Mouse (Mus musculus): ENCODE measurements around the gene AI481877. TPM values are rescaled to one million over a fixed set of nuclear protein-coding genes. Genes with fewer than 3 reads are reported as not detected.
A peak's percentile ranks its signal among the peaks of the same experiment; 100 is the strongest.

AI481877 gene
- polyA plus RNA-seq, 1 experiment from 2014 or later, result 0.05 TPM

GRCm38 (mm10) chr4:59043074-59043473, 95.7 kb downstream of the AI481877 start:
- H3K9ac ChIP-seq (ENCODE audit: low read depth, low read length), result no peak overlapping the region
- H3K4me1 ChIP-seq (ENCODE audit: control insufficient read depth, insufficient read depth, low read depth, low read length), result no peaks in the 10 kb centered on the region
- no peak overlapping the region for H3K4me3 ChIP-seq (ENCODE audit: low read length)
- no peak overlapping the region for H3K4me2 ChIP-seq (ENCODE audit: low read length)
- peaks cover 16% of the 10 kb centered on the region for H3K36me3 ChIP-seq (ENCODE audit: control insufficient read depth, insufficient read depth, low read length)
- 94% methylated on average over 5 of the region's 5 CpGs for WGBS
- no peak overlapping the region for H3K27ac ChIP-seq (ENCODE audit: low read depth, low read length)
- no peaks in the 10 kb centered on the region for H3K27me3 ChIP-seq (replicated peaks; ENCODE audit: control insufficient read depth, insufficient read depth, low read length)
- no peak for ATAC-seq
- no peaks in the 10 kb centered on the region for H3K9me3 ChIP-seq (ENCODE audit: control insufficient read depth, low read length)

- Histone ChIP-seq H3K27me3 (replicated peaks; ENCODE audit: control insufficient read depth, insufficient read depth, low read length) (no peaks in the 10 kb centered on the region), H3K9ac (ENCODE audit: low read depth, low read length) (no peak overlapping the region), H3K9me3 (ENCODE audit: control insufficient read depth, low read length) (no peaks in the 10 kb centered on the region), H3K4me2 (ENCODE audit: low read length) (no peak overlapping the region), H3K27ac (ENCODE audit: low read depth, low read length) (no peak overlapping the region), H3K4me3 (ENCODE audit: low read length) (no peak overlapping the region), H3K4me1 (ENCODE audit: control insufficient read depth, insufficient read depth, low read depth, low read length) (peaks cover 5% of the 10 kb centered on the region), H3K36me3 (ENCODE audit: control insufficient read depth, insufficient read depth, low read length) (peaks cover 16% of the 10 kb centered on the region)
- 90% methylated on average over 11 of the region's 11 CpGs for WGBS
- no peak for ATAC-seq
Measured at GRCm38 (mm10) chr4:59040397-59041287, 98.1 kb downstream of the AI481877 start.

- H3K9ac ChIP-seq (ENCODE audit: low read depth, low read length), result no peak overlapping the region
- no peaks in the 10 kb centered on the region for H3K9me3 ChIP-seq (ENCODE audit: control insufficient read depth, low read length)
- H3K4me2 ChIP-seq (ENCODE audit: low read length), result no peak overlapping the region
- H3K27me3 ChIP-seq (replicated peaks; ENCODE audit: control insufficient read depth, insufficient read depth, low read length), result no peaks in the 10 kb centered on the region
- no peak for ATAC-seq
- H3K4me3 ChIP-seq (ENCODE audit: low read length), result no peak overlapping the region
- 78% methylated on average over 3 of the region's 3 CpGs for WGBS
- peaks cover 13% of the 10 kb centered on the region for H3K36me3 ChIP-seq (ENCODE audit: control insufficient read depth, insufficient read depth, low read length)
- peaks cover 5% of the 10 kb centered on the region for H3K4me1 ChIP-seq (ENCODE audit: control insufficient read depth, insufficient read depth, low read depth, low read length)
- no peak overlapping the region for H3K27ac ChIP-seq (ENCODE audit: low read depth, low read length)
Measured at GRCm38 (mm10) chr4:59037525-59037924, 101.3 kb downstream of the AI481877 start.

- H3K27me3 ChIP-seq (replicated peaks; ENCODE audit: control insufficient read depth, insufficient read depth, low read length), result no peaks in the 10 kb centered on the region
- peak overlapping the region; percentile 15 for H3K4me3 ChIP-seq (ENCODE audit: low read length)
- H3K4me2 ChIP-seq (ENCODE audit: low read length), result peak overlapping the region; percentile 63
- H3K36me3 ChIP-seq (ENCODE audit: control insufficient read depth, insufficient read depth, low read length), result peaks cover 8% of the 10 kb centered on the region
- H3K9ac ChIP-seq (ENCODE audit: low read depth, low read length), result no peak overlapping the region
- 49% methylated on average over 13 of the region's 13 CpGs for WGBS
- H3K9me3 ChIP-seq (ENCODE audit: control insufficient read depth, low read length), result no peaks in the 10 kb centered on the region
- H3K27ac ChIP-seq (ENCODE audit: low read depth, low read length), result no peak overlapping the region
- no peak for ATAC-seq
- H3K4me1 ChIP-seq (ENCODE audit: control insufficient read depth, insufficient read depth, low read depth, low read length), result peaks cover 5% of the 10 kb centered on the region
Measured at GRCm38 (mm10) chr4:59036490-59037127, 102.2 kb downstream of the AI481877 start.

GRCm38 (mm10) chr4:59035786-59036350, 102.9 kb downstream of the AI481877 start:
- Histone ChIP-seq H3K36me3 (ENCODE audit: control insufficient read depth, insufficient read depth, low read length) (peaks cover 5% of the 10 kb centered on the region), H3K4me2 (ENCODE audit: low read length) (peak overlapping the region; percentile 63), H3K4me3 (ENCODE audit: low read length) (peak overlapping the region; percentile 86), H3K27ac (ENCODE audit: low read depth, low read length) (peak overlapping the region; percentile 97), H3K27me3 (replicated peaks; ENCODE audit: control insufficient read depth, insufficient read depth, low read length) (no peaks in the 10 kb centered on the region), H3K4me1 (ENCODE audit: control insufficient read depth, insufficient read depth, low read depth, low read length) (peaks cover 5% of the 10 kb centered on the region), H3K9me3 (ENCODE audit: control insufficient read depth, low read length) (no peaks in the 10 kb centered on the region), H3K9ac (ENCODE audit: low read depth, low read length) (peak overlapping the region; percentile 99)
- peak; percentile 57 for ATAC-seq
- WGBS, result 50% methylated on average over 18 of the region's 18 CpGs

- WGBS, result 11% methylated on average over 49 of the region's 76 CpGs
- Histone ChIP-seq H3K9ac (ENCODE audit: low read depth, low read length) (peak within 1 kb of the TSS; percentile 99), H3K27me3 (replicated peaks; ENCODE audit: control insufficient read depth, insufficient read depth, low read length) (no peaks in the 10 kb centered on the region), H3K9me3 (ENCODE audit: control insufficient read depth, low read length) (no peaks in the 10 kb centered on the region), H3K36me3 (ENCODE audit: control insufficient read depth, insufficient read depth, low read length) (peaks cover 1% of the 10 kb centered on the region; the same call in 1 of the 2 replicates), H3K27ac (ENCODE audit: low read depth, low read length) (peak within 1 kb of the TSS; percentile 97), H3K4me1 (ENCODE audit: control insufficient read depth, insufficient read depth, low read depth, low read length) (peaks cover 5% of the 10 kb centered on the region), H3K4me3 (ENCODE audit: low read length) (peak within 1 kb of the TSS; percentile 86), H3K4me2 (ENCODE audit: low read length) (peak within 1 kb of the TSS; percentile 63)
- ATAC-seq, result peak; percentile 93
Measured at GRCm38 (mm10) chr4:59034918-59035785, 103.6 kb downstream of the AI481877 start, which contains the start of gene Gng10. TSS of gene Gng10 (plus strand) at chr4:59035088.

GRCm38 (mm10) chr4:59034325-59034917, 104.4 kb downstream of the AI481877 start:
- ATAC-seq, result peak; percentile 31; the same call in 1 of the 2 replicates
- WGBS, result 70% methylated on average over 10 of the region's 10 CpGs
- H3K27ac ChIP-seq (ENCODE audit: low read depth, low read length), result no peak overlapping the region; the same call in 1 of the 2 replicates

GRCm38 (mm10) chr4:59016922-59017321, 121.9 kb downstream of the AI481877 start:
- Histone ChIP-seq H3K4me1 (ENCODE audit: control insufficient read depth, insufficient read depth, low read depth, low read length) (no peaks in the 10 kb centered on the region), H3K4me2 (ENCODE audit: low read length) (no peak overlapping the region), H3K27ac (ENCODE audit: low read depth, low read length) (no peak overlapping the region), H3K4me3 (ENCODE audit: low read length) (no peak overlapping the region), H3K9ac (ENCODE audit: low read depth, low read length) (no peak overlapping the region), H3K36me3 (ENCODE audit: control insufficient read depth, insufficient read depth, low read length) (peaks cover 12% of the 10 kb centered on the region), H3K27me3 (replicated peaks; ENCODE audit: control insufficient read depth, insufficient read depth, low read length) (no peaks in the 10 kb centered on the region), H3K9me3 (ENCODE audit: control insufficient read depth, low read length) (no peaks in the 10 kb centered on the region)
- 98% methylated on average over 2 of the region's 2 CpGs for WGBS
- no peak for ATAC-seq

More at GRCm38 (mm10) chr4:59034325-59034917, 104.4 kb downstream of the AI481877 start:
- no peaks in the 10 kb centered on the region for H3K36me3 ChIP-seq (ENCODE audit: control insufficient read depth, insufficient read depth, low read length)
- H3K4me2 ChIP-seq (ENCODE audit: low read length), result peak overlapping the region; percentile 63
- H3K9me3 ChIP-seq (ENCODE audit: control insufficient read depth, low read length), result no peaks in the 10 kb centered on the region
- peak overlapping the region; percentile 99 for H3K9ac ChIP-seq (ENCODE audit: low read depth, low read length)
- H3K27me3 ChIP-seq (replicated peaks; ENCODE audit: control insufficient read depth, insufficient read depth, low read length), result no peaks in the 10 kb centered on the region
- H3K4me3 ChIP-seq (ENCODE audit: low read length), result peak overlapping the region; percentile 86
- H3K4me1 ChIP-seq (ENCODE audit: control insufficient read depth, insufficient read depth, low read depth, low read length), result peaks cover 5% of the 10 kb centered on the region
